Mouse (Mus musculus) thymus, postnatal 36 days (tissue): ENCODE data around the gene Ano10.

Source experiments
- DNase-seq, 2 experiments: peaks; one replicate each; pipeline ENCODE4 v3.0.0; 2022; ENCODE audit warnings: mixed read lengths in 2 of 2

Ano10 gene

DNA sequence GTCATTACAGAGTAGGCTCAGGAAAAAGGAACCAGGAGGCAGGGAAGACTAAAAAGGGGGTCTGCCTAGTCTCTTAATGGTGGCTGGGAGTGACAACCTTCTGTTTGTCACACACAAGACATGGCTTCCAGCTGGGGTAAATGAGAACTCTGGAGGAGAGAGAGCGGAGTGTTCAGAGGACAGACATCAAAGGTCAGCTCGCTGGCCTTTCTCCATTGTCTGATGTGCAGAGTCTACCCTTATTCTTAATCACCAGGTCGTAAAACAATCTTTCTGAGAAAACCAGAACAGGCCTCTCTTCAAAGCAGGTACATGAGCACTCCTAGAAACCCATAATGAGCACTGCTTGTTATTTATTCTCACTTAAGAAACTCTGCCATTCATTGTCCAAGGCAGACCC, 5.8 kb downstream of the Ano10 start:
- no peak for DNase-seq

DNA sequence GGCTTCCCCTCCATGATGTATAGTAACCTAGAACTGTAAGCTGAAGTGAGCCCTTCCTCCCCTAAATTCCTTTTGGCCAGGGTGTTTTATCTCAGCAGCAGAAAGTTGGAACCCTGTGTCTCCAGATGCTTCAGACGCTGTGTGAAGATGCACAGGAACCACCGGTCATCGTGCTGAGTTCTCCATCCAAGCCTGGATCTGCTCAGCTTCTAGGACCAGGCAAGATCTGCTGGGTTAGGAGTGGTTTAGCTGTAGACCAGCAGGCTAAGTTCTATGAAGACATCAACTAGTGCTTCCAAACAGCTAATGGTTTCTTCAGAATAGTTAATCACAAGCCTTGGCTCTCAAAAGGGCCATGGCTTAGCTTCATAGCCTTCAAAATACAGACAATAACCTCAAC, 6.7 kb downstream of the Ano10 start:
- DNase-seq = no peak

- no peak for DNase-seq
Observed at GRCm38 (mm10) chr9:122285833-122286310, 8.4 kb downstream of the Ano10 start.

GRCm38 (mm10) chr9:122285146-122285832, 8.9 kb downstream of the Ano10 start:
- DNase-seq = no peak

GRCm38 (mm10) chr9:122284696-122285095, 9.5 kb downstream of the Ano10 start:
- DNase-seq = no peak

- no peak for DNase-seq
Observed at GRCm38 (mm10) chr9:122281004-122281403, 13.2 kb downstream of the Ano10 start.

DNA sequence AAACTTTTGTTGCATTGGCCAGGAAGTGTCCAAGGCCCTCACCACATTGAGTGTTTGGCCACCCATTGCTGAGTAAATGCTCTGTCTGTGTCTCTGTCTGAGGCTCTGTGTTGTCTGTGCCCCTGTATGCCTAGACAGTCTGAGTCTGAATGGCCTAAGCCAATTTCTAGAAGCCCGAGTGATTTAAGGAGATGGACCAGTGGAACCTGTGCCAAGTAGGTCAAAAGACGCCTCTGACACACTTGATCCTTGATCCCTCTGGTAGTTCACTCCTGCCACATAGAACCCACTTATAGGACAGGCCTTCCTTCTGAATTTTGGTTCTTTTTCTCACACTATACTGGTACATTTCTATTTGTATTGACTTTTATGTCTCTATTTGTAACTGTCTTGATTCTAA, 17.6 kb downstream of the Ano10 start:
- DNase-seq = no peak

DNA sequence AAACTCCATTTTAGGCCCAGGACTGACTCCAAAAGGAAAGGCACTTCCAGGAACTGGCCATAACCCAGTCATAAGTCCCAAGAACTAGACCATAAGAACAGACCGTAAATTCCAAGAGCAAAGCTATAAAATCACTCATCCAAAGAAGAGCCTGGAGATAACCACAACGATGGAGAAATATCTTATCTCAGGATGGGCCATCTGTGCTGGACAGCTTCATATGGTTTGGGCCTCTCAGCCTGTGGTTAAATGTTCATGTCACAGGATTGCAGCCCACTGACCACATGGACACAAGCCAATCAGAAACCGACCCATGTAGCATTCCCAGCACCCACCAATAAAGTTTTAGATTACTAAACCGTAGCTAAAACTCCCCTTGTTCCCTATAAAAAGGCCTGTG, 18.1 kb downstream of the Ano10 start:
- no peak for DNase-seq

GRCm38 (mm10) chr9:122274346-122274745, 19.9 kb downstream of the Ano10 start:
- no peak for DNase-seq

GRCm38 (mm10) chr9:122273879-122274278, 20.3 kb downstream of the Ano10 start:
- no peak for DNase-seq

DNA sequence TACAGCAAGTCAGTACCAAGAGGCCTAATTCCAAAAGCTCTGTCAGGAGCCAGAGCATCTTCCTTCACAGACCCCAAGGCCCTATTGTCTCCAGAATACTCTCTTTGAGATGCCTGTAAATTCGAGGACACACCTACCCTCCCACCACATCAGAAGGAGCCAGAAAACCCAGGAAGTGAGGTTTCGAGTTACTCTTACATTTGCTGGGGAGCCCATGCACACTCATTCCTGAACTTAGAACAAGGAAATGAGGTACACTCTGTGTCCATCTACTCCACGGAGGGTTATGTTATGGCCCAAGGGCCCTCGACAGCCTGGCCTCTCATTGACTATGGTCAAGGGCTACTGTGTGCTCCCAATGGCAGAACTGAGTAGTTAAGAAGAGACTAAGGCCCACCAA, 22.4 kb downstream of the Ano10 start:
- DNase-seq = peak; percentile 41 to 43

- DNase-seq = no peak
Observed at GRCm38 (mm10) chr9:122271318-122271717, 22.9 kb downstream of the Ano10 start.

DNA sequence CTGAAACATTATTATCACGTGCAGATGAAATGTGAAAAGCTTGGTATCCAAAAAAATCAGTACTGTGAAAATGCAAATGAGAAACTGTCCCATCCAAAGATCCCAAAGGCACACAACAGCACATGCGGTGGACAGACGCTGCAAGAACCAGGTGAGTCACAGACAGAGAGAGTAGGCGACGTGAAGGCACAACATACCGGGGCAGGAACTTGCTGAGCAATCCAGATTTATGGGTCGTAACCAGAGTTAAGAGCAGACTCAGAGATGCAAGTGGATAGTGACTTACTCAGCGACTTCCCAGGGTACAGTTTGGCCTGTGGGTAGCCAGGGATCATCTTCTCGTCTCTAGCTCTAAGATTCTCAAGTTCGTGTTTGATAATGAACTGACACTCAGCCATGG, 23.3 kb downstream of the Ano10 start:
- no peak for DNase-seq

DNA sequence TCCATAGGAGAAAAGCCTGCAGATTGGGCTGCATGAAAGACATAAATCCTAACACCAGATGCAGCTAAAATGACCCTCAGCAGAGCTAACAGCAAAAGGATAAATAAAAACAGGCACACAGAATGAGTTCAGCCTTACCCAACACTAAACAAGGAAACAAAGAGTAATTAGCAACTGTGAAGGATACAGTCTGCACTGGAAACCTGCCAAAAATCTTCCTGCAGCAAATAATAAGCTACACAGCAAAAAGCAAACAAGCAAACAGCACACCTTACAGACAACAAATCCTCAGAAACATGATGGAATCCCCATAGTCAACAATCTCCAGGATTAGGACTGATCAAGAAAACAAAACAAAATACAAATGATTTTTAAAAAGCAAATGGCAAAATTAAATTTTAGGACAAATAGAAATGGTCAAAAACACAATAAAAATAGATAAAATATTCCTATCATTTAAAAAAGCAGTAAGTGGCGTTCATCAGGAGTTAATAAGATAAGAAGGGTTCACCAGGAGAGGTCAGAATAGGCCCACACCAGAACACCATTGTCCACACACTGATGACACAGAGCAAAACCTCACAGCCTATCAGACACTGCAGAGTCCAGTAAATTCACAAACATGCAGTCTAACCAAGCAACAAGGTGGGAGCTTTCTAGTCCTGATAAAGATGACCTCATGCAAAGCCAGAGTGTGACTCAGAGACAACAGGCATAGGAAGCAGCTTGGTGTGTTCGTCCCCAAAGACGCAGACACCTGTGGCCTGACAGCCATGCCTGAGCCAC, 24.8 kb downstream of the Ano10 start:
- DNase-seq = no peak

DNA sequence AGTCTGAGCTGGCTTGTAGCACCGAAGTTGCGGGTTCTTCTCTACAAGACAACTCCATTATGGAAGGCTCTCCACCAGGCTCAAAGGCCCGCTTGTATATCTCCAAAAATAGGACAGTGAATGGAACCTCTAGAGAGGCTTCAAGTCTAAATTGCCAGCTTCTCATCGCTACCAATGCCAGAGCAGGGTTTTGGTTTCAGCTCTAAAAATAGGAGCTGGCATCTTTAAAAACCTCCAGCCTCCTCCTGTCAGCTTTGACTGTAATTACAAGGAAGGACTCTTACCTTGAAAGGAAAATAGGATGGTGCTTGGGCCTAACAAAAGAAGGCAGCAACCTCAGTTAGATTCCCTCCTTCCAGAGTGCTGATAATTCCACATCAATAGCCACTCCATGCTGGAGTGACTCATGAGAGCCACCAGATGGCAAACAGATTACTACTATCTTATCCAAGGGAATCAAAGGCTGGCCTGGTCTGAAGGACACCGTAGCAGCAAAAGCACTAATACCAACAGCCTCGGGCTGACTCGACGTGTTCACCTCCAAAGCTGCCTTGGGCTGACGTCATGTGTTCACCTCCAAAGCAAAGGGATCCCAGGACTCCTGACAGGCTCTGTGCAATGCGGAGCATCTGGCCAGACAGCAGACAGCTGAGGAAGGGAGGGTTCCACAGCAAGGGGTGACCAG, 28.6 kb downstream of the Ano10 start:
- no peak for DNase-seq

DNA sequence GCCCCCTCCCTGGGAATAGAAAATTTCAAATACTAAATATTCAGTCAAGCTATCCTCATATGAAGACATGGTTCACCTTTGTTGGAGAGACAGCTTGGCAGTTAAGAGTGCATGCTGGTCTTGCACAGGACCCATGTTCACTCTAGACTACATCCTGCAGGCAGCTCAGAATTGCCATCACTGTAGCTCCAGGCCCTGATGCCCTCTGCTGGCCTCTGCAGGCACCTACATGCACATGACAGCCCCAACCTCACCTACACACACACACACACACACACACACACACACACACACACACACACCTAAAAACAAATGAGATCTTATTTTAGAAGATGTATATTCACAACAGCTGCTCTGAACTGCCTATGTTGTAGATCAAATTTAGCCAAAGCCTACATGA, 31.1 kb downstream of the Ano10 start:
- peak; percentile 40 to 51 for DNase-seq

GRCm38 (mm10) chr9:122254386-122254785, 39.8 kb downstream of the Ano10 start:
- DNase-seq = no peak

DNA sequence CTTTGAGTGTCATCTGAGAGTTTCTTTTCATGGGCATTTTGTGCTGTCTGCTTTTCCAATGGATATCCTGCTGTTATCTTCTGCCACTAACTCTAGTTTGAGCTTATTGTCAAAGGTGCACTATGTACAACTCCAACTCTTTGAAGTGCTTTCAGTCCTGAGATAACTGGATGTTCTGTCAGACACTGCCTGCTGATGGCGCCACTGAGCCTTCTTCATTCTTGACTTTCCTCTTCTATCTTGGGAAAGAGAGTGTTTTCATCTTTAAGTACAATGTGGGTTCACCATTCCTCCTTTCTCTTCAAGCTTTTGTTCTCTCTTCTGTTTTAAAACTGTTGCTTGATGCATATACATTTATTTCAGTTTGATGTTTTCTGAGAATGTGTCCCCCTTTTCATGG, 42.1 kb downstream of the Ano10 start:
- no peak for DNase-seq

- peak in 1 of 2 experiments; percentile 40 for DNase-seq
Observed at GRCm38 (mm10) chr9:122248168-122248567, 46.1 kb downstream of the Ano10 start.

- peak; percentile 42 to 60 for DNase-seq
Observed at GRCm38 (mm10) chr9:122247430-122248027, 46.7 kb downstream of the Ano10 start.

DNA sequence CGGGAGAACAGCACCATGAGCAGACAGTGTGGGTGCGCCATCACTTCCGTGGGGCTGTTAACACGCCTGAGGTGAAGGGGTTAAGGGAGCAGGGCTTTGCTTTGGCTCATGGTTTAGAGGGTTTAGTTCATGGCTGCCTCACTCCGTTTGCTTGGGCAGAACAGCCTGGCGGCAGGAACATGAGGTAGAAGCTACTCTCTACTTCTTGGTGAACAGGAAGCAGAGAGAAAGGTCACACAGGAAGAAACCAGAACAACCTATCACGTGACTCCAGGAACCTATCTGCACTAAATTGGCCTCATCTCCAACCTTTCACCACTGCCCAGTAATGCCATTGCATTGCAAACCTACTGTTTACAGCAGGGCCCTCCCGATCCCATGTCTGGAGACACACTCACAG, 48.3 kb downstream of the Ano10 start:
- no peak for DNase-seq

GRCm38 (mm10) chr9:122245471-122245870, 48.8 kb downstream of the Ano10 start:
- DNase-seq = no peak

DNA sequence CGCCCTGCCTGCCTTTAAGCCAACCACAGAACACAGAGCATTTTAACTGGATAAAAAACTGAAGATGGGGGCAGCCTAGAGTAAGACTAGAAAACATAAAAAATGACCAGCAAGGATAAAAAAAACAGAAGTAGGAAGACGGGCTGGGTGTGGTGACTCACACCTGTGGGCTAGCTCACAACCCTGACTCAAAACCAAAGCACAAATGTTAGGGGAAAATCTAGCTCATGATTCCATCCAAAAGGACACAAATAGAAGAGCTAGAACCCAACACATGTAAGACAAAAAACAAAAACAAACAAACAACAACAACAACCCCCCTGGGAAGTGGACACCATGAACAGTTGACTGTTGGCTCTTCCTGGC, 49.4 kb downstream of the Ano10 start:
- DNase-seq = no peak
